Mouse (Mus musculus): Measurements from ENCODE around the gene Ms4a18. TPM values are rescaled to one million over a fixed set of nuclear protein-coding genes. Genes with fewer than 3 reads are reported as not detected.

Ms4a18 gene
- polyA plus RNA-seq, 2 experiments, result 0.05 TPM; not detected in 1

DNA sequence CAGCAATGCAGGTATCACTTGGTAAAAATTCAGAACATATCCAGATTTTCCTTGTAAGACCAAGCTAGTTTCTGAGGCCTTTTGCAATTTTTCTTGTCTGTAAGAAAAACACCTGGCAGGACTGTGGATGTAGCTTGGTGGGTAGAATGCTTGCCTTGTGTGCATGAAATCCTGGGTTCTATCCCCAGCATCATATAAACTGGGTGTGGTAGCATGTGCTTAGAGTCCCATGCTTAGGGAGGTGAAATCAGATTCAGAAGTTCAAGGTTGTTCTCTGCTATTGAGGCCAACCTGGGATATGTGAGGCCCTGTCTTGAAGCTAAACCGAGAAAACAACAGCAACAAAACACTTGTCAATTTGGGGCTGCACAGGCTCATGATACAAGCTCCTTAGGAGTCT lies 1.8 kb downstream of the Ms4a18 start:
- ATAC-seq (ENCODE audit: low FRiP score, low read depth) (no peak), DNase-seq (ENCODE audit: low spot score) (no peak)
- Histone ChIP-seq H3K4me2 (replicated peaks; ENCODE audit: low read depth, low read length, severe bottlenecking) (no peak overlapping the region), H3K9me3 (ENCODE audit: control insufficient read depth, low read length) (no peaks in the 10 kb centered on the region), H3K27ac (replicated peaks; ENCODE audit: low read depth, low read length) (no peak overlapping the region), H3K4me1 (ENCODE audit: control insufficient read depth, insufficient read depth, low read length) (no peaks in the 10 kb centered on the region), H3K27me3 (ENCODE audit: control insufficient read depth, insufficient read depth, low read length) (no peaks in the 10 kb centered on the region), H3K36me3 (ENCODE audit: control insufficient read depth, insufficient read depth, low read length) (no peaks in the 10 kb centered on the region), H3K9ac (ENCODE audit: low read depth, low read length, severe bottlenecking) (no peak overlapping the region), H3K4me3 (replicated peaks; ENCODE audit: low read length) (no peak overlapping the region)
- no peak for TF ChIP-seq POLR2A (IDR thresholded peaks at IDR 0.05; ENCODE audit: borderline replicate concordance, extremely low read depth, insufficient read depth, insufficient read length)
- 72% methylated on average over 1 of the region's 1 CpGs for WGBS

DNA sequence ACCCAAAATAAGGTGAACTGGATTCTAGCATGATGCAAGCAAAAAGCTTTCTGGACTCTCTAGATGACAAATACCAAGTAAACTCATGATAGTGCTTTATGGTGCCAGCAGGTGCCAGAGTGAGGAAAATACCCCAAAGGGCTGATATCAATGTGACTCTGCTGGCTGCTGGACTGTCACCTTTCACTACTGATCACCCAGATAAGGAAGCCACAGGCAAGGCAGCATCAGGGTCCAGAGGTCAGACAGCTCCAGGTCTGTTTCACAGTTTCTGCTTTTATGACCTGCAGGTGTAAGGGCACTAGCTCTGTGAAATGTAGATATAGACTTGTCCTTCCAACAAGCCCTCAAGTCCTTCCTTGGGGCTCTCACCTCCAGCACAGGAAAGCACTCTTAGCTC lies 2.4 kb downstream of the Ms4a18 start:
- Histone ChIP-seq H3K27me3 (ENCODE audit: control insufficient read depth, insufficient read depth, low read length) (no peaks in the 10 kb centered on the region), H3K36me3 (ENCODE audit: control insufficient read depth, insufficient read depth, low read length) (no peaks in the 10 kb centered on the region), H3K4me3 (replicated peaks; ENCODE audit: low read length) (no peak overlapping the region), H3K4me1 (ENCODE audit: control insufficient read depth, insufficient read depth, low read length) (no peaks in the 10 kb centered on the region), H3K9me3 (ENCODE audit: control insufficient read depth, low read length) (no peaks in the 10 kb centered on the region), H3K4me2 (replicated peaks; ENCODE audit: low read depth, low read length, severe bottlenecking) (no peak overlapping the region), H3K9ac (ENCODE audit: low read depth, low read length, severe bottlenecking) (no peak overlapping the region), H3K27ac (replicated peaks; ENCODE audit: low read depth, low read length) (no peak overlapping the region)
- DNase-seq (ENCODE audit: low spot score), result no peak
- no peak for ATAC-seq (ENCODE audit: low FRiP score, low read depth)
- no peak for TF ChIP-seq POLR2A (IDR thresholded peaks at IDR 0.05; ENCODE audit: borderline replicate concordance, extremely low read depth, insufficient read depth, insufficient read length)

DNA sequence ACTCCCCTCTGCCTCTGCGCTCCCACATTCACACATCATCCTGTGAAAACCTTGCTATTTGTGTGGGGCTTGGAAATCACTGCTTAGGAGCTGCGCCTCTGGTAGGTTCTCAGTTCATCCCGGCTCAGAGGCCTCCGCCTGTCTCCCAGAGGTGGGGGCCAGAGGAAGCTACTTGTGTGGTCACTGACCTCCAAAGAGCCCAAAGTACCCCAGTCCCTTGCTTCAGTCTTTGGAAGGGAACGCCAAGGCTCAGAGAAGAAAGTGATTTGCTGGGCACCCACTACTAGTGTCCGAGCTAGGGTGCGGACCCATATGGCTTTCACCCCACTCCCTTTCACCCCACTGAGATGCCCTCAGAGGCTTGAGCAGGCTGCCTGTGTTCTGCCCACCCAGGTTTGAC lies 24.7 kb downstream of the Ms4a18 start, which contains the start of gene Ms4a15:
Ms4a15 (minus strand) TSS at position 101 of the 400 bp plus-strand sequence.
- no peak for ATAC-seq (ENCODE audit: low FRiP score, low read depth)

DNA sequence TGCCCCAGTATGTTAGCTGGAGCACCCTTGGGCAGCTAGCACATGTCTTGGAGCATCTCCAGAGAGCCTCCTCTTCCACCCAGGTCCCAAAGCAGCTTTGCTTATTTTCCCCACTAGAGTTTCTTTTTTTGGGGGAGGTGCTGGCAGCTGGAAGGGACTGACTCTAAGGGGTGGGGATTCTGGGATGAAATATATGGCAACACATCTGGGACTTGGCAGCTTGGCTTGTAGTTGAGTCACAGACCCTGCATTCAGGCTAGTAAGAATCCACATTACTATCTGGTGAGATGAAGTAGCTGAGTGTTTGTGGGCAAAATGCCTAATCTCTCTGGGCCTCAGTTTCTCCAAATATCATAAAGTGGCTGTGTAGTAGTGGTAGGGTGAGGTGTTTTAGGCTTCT lies 25.9 kb downstream of the Ms4a18 start:
- no peak for TF ChIP-seq POLR2A (IDR thresholded peaks at IDR 0.05; ENCODE audit: borderline replicate concordance, extremely low read depth, insufficient read depth, insufficient read length)
- H3K9ac ChIP-seq (ENCODE audit: low read depth, low read length, severe bottlenecking), result no peak overlapping the region
- ATAC-seq (ENCODE audit: low FRiP score, low read depth), result no peak
- no peak overlapping the region for H3K4me3 ChIP-seq (replicated peaks; ENCODE audit: low read length)
- no peaks in the 10 kb centered on the region for H3K27me3 ChIP-seq (ENCODE audit: control insufficient read depth, insufficient read depth, low read length)
- DNase-seq (ENCODE audit: low spot score), result no peak
- H3K9me3 ChIP-seq (ENCODE audit: control insufficient read depth, low read length), result no peaks in the 10 kb centered on the region
- H3K27ac ChIP-seq (replicated peaks; ENCODE audit: low read depth, low read length), result no peak overlapping the region
- H3K36me3 ChIP-seq (ENCODE audit: control insufficient read depth, insufficient read depth, low read length), result no peaks in the 10 kb centered on the region
- no peaks in the 10 kb centered on the region for H3K4me1 ChIP-seq (ENCODE audit: control insufficient read depth, insufficient read depth, low read length)
- H3K4me2 ChIP-seq (replicated peaks; ENCODE audit: low read depth, low read length, severe bottlenecking), result no peak overlapping the region

More for the DNA sequence above, 24.7 kb downstream of the Ms4a18 start, which contains the start of gene Ms4a15:
- no peaks in the 10 kb centered on the region for H3K9me3 ChIP-seq (ENCODE audit: control insufficient read depth, low read length)
- no peak within 1 kb of the TSS for H3K4me3 ChIP-seq (replicated peaks; ENCODE audit: low read length)
- no peaks in the 10 kb centered on the region for H3K4me1 ChIP-seq (ENCODE audit: control insufficient read depth, insufficient read depth, low read length)
- H3K9ac ChIP-seq (ENCODE audit: low read depth, low read length, severe bottlenecking), result no peak within 1 kb of the TSS
- TF ChIP-seq POLR2A (IDR thresholded peaks at IDR 0.05; ENCODE audit: borderline replicate concordance, extremely low read depth, insufficient read depth, insufficient read length), result no peak
- no peak for DNase-seq (ENCODE audit: low spot score)
- H3K36me3 ChIP-seq (ENCODE audit: control insufficient read depth, insufficient read depth, low read length), result no peaks in the 10 kb centered on the region
- no peak within 1 kb of the TSS for H3K27ac ChIP-seq (replicated peaks; ENCODE audit: low read depth, low read length)
- H3K4me2 ChIP-seq (replicated peaks; ENCODE audit: low read depth, low read length, severe bottlenecking), result no peak within 1 kb of the TSS
- 81% methylated on average over 7 of the region's 7 CpGs for WGBS
- no peaks in the 10 kb centered on the region for H3K27me3 ChIP-seq (ENCODE audit: control insufficient read depth, insufficient read depth, low read length)

DNA sequence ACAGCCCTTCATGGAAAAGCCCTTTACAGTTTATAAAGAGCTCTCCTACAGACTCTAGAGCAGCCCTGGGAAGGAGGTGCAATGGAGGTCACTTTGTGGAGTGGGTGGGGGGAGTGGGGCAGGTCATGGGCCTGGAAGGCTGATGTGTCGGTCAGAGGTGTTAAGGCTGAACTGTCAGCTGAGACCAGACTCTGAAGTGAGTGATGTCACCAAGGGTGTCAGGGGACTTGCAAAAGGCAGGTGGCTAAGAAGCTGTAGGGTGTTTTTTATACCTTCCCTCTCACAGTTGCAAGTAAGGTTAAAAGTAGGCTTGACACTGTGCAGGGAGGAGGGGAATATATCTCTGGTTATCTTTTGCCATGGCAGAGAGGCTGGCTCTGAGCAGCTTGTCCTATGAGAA lies 27.1 kb downstream of the Ms4a18 start:
- 29% methylated on average over 1 of the region's 1 CpGs for whole genome bisulfite sequencing
- H3K36me3 ChIP-seq (ENCODE audit: control insufficient read depth, insufficient read depth, low read length), result no peaks in the 10 kb centered on the region
- no peak overlapping the region for H3K27ac ChIP-seq (replicated peaks; ENCODE audit: low read depth, low read length)
- no peak for TF ChIP-seq POLR2A (IDR thresholded peaks at IDR 0.05; ENCODE audit: borderline replicate concordance, extremely low read depth, insufficient read depth, insufficient read length)
- H3K4me1 ChIP-seq (ENCODE audit: control insufficient read depth, insufficient read depth, low read length), result no peaks in the 10 kb centered on the region
- no peaks in the 10 kb centered on the region for H3K9me3 ChIP-seq (ENCODE audit: control insufficient read depth, low read length)
- no peak for DNase-seq (ENCODE audit: low spot score)
- H3K27me3 ChIP-seq (ENCODE audit: control insufficient read depth, insufficient read depth, low read length), result no peaks in the 10 kb centered on the region
- no peak overlapping the region for H3K4me2 ChIP-seq (replicated peaks; ENCODE audit: low read depth, low read length, severe bottlenecking)
- no peak for ATAC-seq (ENCODE audit: low FRiP score, low read depth)
- H3K4me3 ChIP-seq (replicated peaks; ENCODE audit: low read length), result no peak overlapping the region
- H3K9ac ChIP-seq (ENCODE audit: low read depth, low read length, severe bottlenecking), result no peak overlapping the region

DNA sequence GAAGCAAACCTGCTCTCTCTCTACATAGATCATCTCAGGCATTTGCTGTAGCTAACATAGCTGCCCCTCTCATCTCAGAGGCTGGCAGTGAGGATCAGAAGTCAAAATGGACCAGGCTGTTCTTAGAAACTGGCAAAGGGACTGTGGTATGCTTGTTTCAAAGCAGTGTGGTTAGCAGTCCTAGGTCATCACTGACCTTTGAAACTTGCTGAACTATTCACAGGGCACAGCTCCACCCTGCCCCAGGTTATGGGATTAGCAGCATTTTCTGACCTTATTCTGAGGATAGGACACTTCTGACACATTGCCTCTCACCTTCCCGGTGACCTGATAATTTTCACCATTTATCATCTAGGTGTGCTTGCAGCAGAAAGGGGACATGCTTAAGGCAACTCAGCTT lies 29.3 kb downstream of the Ms4a18 start:
- H3K36me3 ChIP-seq (ENCODE audit: control insufficient read depth, insufficient read depth, low read length), result no peaks in the 10 kb centered on the region
- ATAC-seq (ENCODE audit: low FRiP score, low read depth), result no peak
- no peak for DNase-seq (ENCODE audit: low spot score)
- H3K4me3 ChIP-seq (replicated peaks; ENCODE audit: low read length), result no peak overlapping the region
- H3K27me3 ChIP-seq (ENCODE audit: control insufficient read depth, insufficient read depth, low read length), result no peaks in the 10 kb centered on the region
- H3K4me2 ChIP-seq (replicated peaks; ENCODE audit: low read depth, low read length, severe bottlenecking), result no peak overlapping the region
- no peak overlapping the region for H3K9ac ChIP-seq (ENCODE audit: low read depth, low read length, severe bottlenecking)
- H3K9me3 ChIP-seq (ENCODE audit: control insufficient read depth, low read length), result no peaks in the 10 kb centered on the region
- H3K27ac ChIP-seq (replicated peaks; ENCODE audit: low read depth, low read length), result no peak overlapping the region
- H3K4me1 ChIP-seq (ENCODE audit: control insufficient read depth, insufficient read depth, low read length), result no peaks in the 10 kb centered on the region
- WGBS, result 89% methylated on average over 1 of the region's 1 CpGs
- no peak for TF ChIP-seq POLR2A (IDR thresholded peaks at IDR 0.05; ENCODE audit: borderline replicate concordance, extremely low read depth, insufficient read depth, insufficient read length)
